In genomic region chr9:32715806-32716466, GRCm38 (mm10) we compare ENCODE assay signal across 8 mouse cellular contexts.
DNase-seq lines count a peak whose midpoint lies in the region; ATAC-seq lines count a peak whose summit lies in the region.

No protein-coding gene starts in this region.

- no peaks in the 10 kb centered on the region for H3K36me3 ChIP-seq in liver, embryonic 15.5 days (replicated peaks)
- H3K36me3 ChIP-seq in heart, embryonic 13.5 days: peaks cover 6% of the 10 kb centered on the region

- DNase-seq in liver: no peak
- DNase-seq in cerebellum, postnatal 25 days: peak; percentile 57 to 71
- peak; percentile 67 for DNase-seq in kidney, postnatal 10 days
- peak; percentile 43 for DNase-seq in neural tube, embryonic 10.5 days (ENCODE audit: extremely low spot score, low spot score)
- no peak for DNase-seq in layer of hippocampus, postnatal 36 days

- no peak overlapping the region for H3K9ac ChIP-seq in liver, embryonic 15.5 days
- H3K9ac ChIP-seq in heart, embryonic 13.5 days: peak overlapping the region; percentile 65

- H3K9me3 ChIP-seq in liver, embryonic 15.5 days (replicated peaks): no peaks in the 10 kb centered on the region
- H3K9me3 ChIP-seq in heart, embryonic 13.5 days: no peaks in the 10 kb centered on the region

- H3K4me2 ChIP-seq in liver, embryonic 15.5 days: no peak overlapping the region
- peak overlapping the region; percentile 39 for H3K4me2 ChIP-seq in heart, embryonic 13.5 days

- ATAC-seq in liver, embryonic 15.5 days (ENCODE audit: insufficient read depth): peak; percentile 59; the same call in 1 of the 2 replicates
- ATAC-seq in heart, embryonic 13.5 days (ENCODE audit: extremely low read depth, insufficient number of reproducible peaks, low FRiP score, low TSS enrichment): peak; percentile 69; the same call in 1 of the 2 replicates
- ATAC-seq in granulocyte monocyte progenitor cell, adult 5-6 weeks (replicated peaks; ENCODE audit: poor library complexity, severe bottlenecking): no peak

- H3K4me3 ChIP-seq in liver, embryonic 15.5 days (replicated peaks): no peak overlapping the region
- no peak overlapping the region for H3K4me3 ChIP-seq in heart, embryonic 13.5 days

- H3K4me1 ChIP-seq in liver, embryonic 15.5 days (replicated peaks): peaks cover 32% of the 10 kb centered on the region
- H3K4me1 ChIP-seq in heart, embryonic 13.5 days: peaks cover 99% of the 10 kb centered on the region

- no peaks in the 10 kb centered on the region for H3K27me3 ChIP-seq in liver, embryonic 15.5 days
- no peaks in the 10 kb centered on the region for H3K27me3 ChIP-seq in heart, embryonic 13.5 days (replicated peaks)

- H3K27ac ChIP-seq in liver, embryonic 15.5 days (replicated peaks): no peak overlapping the region
- H3K27ac ChIP-seq in heart, embryonic 13.5 days (replicated peaks): peak overlapping the region; percentile 92

- 32% methylated on average over 9 of the region's 9 CpGs for WGBS in liver, embryonic 15.5 days (ENCODE audit: insufficient replicate concordance)
- WGBS in heart, embryonic 13.5 days: 38% methylated on average over 9 of the region's 9 CpGs

Comparison
In these comparisons a context has a peak if more than half of its experiments do, and no peak if none do; other contexts are left out.
1. DNase-seq: peak in cerebellum, postnatal 25 days (2 of 2), kidney, postnatal 10 days (single experiment) and neural tube, embryonic 10.5 days (single experiment); none in liver (single experiment) and layer of hippocampus, postnatal 36 days (0 of 2).